Mouse (Mus musculus) embryonic facial prominence, embryonic 12.5 days (tissue): ENCODE data around the gene Ptger1. TPM values are rescaled to one million over a fixed set of nuclear protein-coding genes. Genes with fewer than 3 reads are reported as not detected.

Experiments used
- ATAC-seq: fragments of 200-750 bp; cut with Nextera tagmentation; 2 replicates; pipeline ENCODE4 v1.8.0; 2017; ENCODE audit not compliant: insufficient number of reproducible peaks, insufficient read depth, low FRiP score, low TSS enrichment
- H3K27ac ChIP-seq: fragments of 300-500 bp; sonication (generic); 2 replicates; pipeline ENCODE4 v1.5.1; 2016; ENCODE audit warnings: mild to moderate bottlenecking
- H3K27me3 ChIP-seq: fragments of 300-500 bp; sonication (generic); 2 replicates; pipeline ENCODE4 v1.6.1; 2016; ENCODE audit warnings: mild to moderate bottlenecking, moderate library complexity
- H3K36me3 ChIP-seq: fragments of 300-500 bp; sonication (generic); 2 replicates; pipeline ENCODE4 v1.6.1; 2016; ENCODE audit warnings: mild to moderate bottlenecking
- H3K4me1 ChIP-seq: fragments of 300-500 bp; sonication (generic); 2 replicates; pipeline ENCODE4 v1.6.1; 2016
- H3K4me2 ChIP-seq: fragments of 300-500 bp; sonication (generic); replicated peaks from 2 replicates; pipeline ENCODE4 v1.6.1; 2016; ENCODE audit warnings: mild to moderate bottlenecking, moderate library complexity
- H3K4me3 ChIP-seq: fragments of 300-500 bp; sonication (generic); 2 replicates; pipeline ENCODE4 v1.5.1; 2016; ENCODE audit warnings: mild to moderate bottlenecking
- H3K9ac ChIP-seq: fragments of 300-500 bp; sonication (generic); 2 replicates; pipeline ENCODE4 v1.6.1; 2016; ENCODE audit warnings: mild to moderate bottlenecking, moderate library complexity
- H3K9me3 ChIP-seq: fragments of 300-500 bp; sonication (generic); 2 replicates; pipeline ENCODE4 v1.6.1; 2016; ENCODE audit warnings: mild to moderate bottlenecking, moderate library complexity
- WGBS: fragments of 180-500 bp; shearing (Covaris S2); methylation state at CpG from one replicate; pipeline ENCODE4 v1.1.7; 2016; 5-methylcytosine and 5-hydroxymethylcytosine counted together
- polyA plus RNA-seq: library from polyadenylated mRNA; unstranded; fragments of >200 nt; fragmentation: Nextera tagmentation; extraction: Ambion mirVana; gene quantifications from 2 replicates; pipeline ENCODE4 v1.2.1, GENCODE M21; 2016

The Ptger1 gene
- polyA plus RNA-seq, 1 experiment from 2014 or later, result 1.1 TPM

GRCm38 (mm10) chr8:83660545-83660944, 5.9 kb upstream of the Ptger1 start:
- Histone ChIP-seq H3K4me1 (peaks cover 46% of the 10 kb centered on the region), H3K4me2 (peak overlapping the region; percentile 28), H3K27me3 (no peaks in the 10 kb centered on the region), H3K9me3 (no peaks in the 10 kb centered on the region), H3K36me3 (peaks cover 20% of the 10 kb centered on the region), H3K4me3 (0 out of 2 replicates have a peak overlapping the region, but pooled peaks have one; percentile 1), H3K27ac (peak overlapping the region; percentile 37; the same call in 1 of the 2 replicates), H3K9ac (no peak overlapping the region)
- 10% methylated on average over 8 of the region's 8 CpGs for WGBS
- 0 out of 2 replicates have a peak, but pooled peaks have one; percentile 7 for ATAC-seq

GRCm38 (mm10) chr8:83660995-83661680, 5.3 kb upstream of the Ptger1 start:
- Histone ChIP-seq H3K4me3 (0 out of 2 replicates have a peak overlapping the region, but pooled peaks have one; percentile 1), H3K4me1 (peaks cover 52% of the 10 kb centered on the region)
- WGBS, result 8% methylated on average over 22 of the region's 22 CpGs

GRCm38 (mm10) chr8:83662421-83662826, 4.1 kb upstream of the Ptger1 start:
- peaks cover 62% of the 10 kb centered on the region for H3K4me1 ChIP-seq
- peak overlapping the region; percentile 61 for H3K27ac ChIP-seq
- H3K9ac ChIP-seq, result no peak overlapping the region
- no peaks in the 10 kb centered on the region for H3K9me3 ChIP-seq
- no peak overlapping the region for H3K4me2 ChIP-seq
- WGBS, result 3% methylated on average over 4 of the region's 4 CpGs
- no peak for ATAC-seq
- peaks cover 5% of the 10 kb centered on the region for H3K27me3 ChIP-seq
- H3K36me3 ChIP-seq, result peaks cover 17% of the 10 kb centered on the region
- H3K4me3 ChIP-seq, result no peak overlapping the region

More at GRCm38 (mm10) chr8:83660995-83661680, 5.3 kb upstream of the Ptger1 start:
- Histone ChIP-seq H3K27me3 (no peaks in the 10 kb centered on the region), H3K9ac (no peak overlapping the region), H3K27ac (peak overlapping the region; percentile 50), H3K9me3 (no peaks in the 10 kb centered on the region), H3K4me2 (peak overlapping the region; percentile 28), H3K36me3 (peaks cover 20% of the 10 kb centered on the region)
- peak; percentile 29; the same call in 1 of the 2 replicates for ATAC-seq

GRCm38 (mm10) chr8:83664096-83664495, 2.4 kb upstream of the Ptger1 start:
- Histone ChIP-seq H3K27me3 (peaks cover 11% of the 10 kb centered on the region), H3K4me3 (no peak overlapping the region), H3K4me2 (no peak overlapping the region), H3K27ac (peak overlapping the region; percentile 83), H3K9me3 (no peaks in the 10 kb centered on the region), H3K36me3 (peaks cover 9% of the 10 kb centered on the region; the same call in 1 of the 2 replicates), H3K9ac (no peak overlapping the region), H3K4me1 (peaks cover 70% of the 10 kb centered on the region)
- ATAC-seq, result no peak
- WGBS, result 84% methylated on average over 13 of the region's 13 CpGs

GRCm38 (mm10) chr8:83664931-83665625, 1.4 kb upstream of the Ptger1 start:
- ATAC-seq, result no peak
- Histone ChIP-seq H3K36me3 (peaks cover 19% of the 10 kb centered on the region), H3K27me3 (peaks cover 11% of the 10 kb centered on the region), H3K9ac (no peak overlapping the region), H3K27ac (peak overlapping the region; percentile 83), H3K4me3 (no peak overlapping the region), H3K9me3 (no peaks in the 10 kb centered on the region), H3K4me1 (peaks cover 66% of the 10 kb centered on the region), H3K4me2 (no peak overlapping the region)
- 24% methylated on average over 2 of the region's 2 CpGs for WGBS

GRCm38 (mm10) chr8:83666866-83667234, 372 bp downstream of the Ptger1 start:
- WGBS, result 89% methylated on average over 3 of the region's 3 CpGs
- peaks cover 48% of the 10 kb centered on the region for H3K4me1 ChIP-seq
- H3K27ac ChIP-seq, result peak overlapping the region; percentile 81
- H3K27me3 ChIP-seq, result peaks cover 11% of the 10 kb centered on the region
- ATAC-seq, result no peak
- peaks cover 36% of the 10 kb centered on the region for H3K36me3 ChIP-seq
- H3K9me3 ChIP-seq, result no peaks in the 10 kb centered on the region
- peak overlapping the region; percentile 28; the same call in 1 of the 2 replicates for H3K9ac ChIP-seq
- H3K4me3 ChIP-seq, result no peak overlapping the region
- peak overlapping the region; percentile 11; the same call in 1 of the 2 replicates for H3K4me2 ChIP-seq

- Histone ChIP-seq H3K27ac (no peak overlapping the region), H3K9me3 (no peaks in the 10 kb centered on the region), H3K27me3 (peaks cover 11% of the 10 kb centered on the region), H3K36me3 (peaks cover 42% of the 10 kb centered on the region), H3K4me3 (peak overlapping the region; percentile 31; the same call in 1 of the 2 replicates), H3K4me2 (peak overlapping the region; percentile 55; the same call in 1 of the 2 replicates), H3K4me1 (peaks cover 42% of the 10 kb centered on the region), H3K9ac (no peak overlapping the region)
- no peak for ATAC-seq
- WGBS, result 85% methylated on average over 10 of the region's 10 CpGs
Measured at GRCm38 (mm10) chr8:83667526-83667925, 1.0 kb downstream of the Ptger1 start.

GRCm38 (mm10) chr8:83668010-83668916, 1.8 kb downstream of the Ptger1 start:
- Histone ChIP-seq H3K4me2 (peak overlapping the region; percentile 55), H3K4me3 (peak overlapping the region; percentile 31), H3K9me3 (no peaks in the 10 kb centered on the region), H3K9ac (peak overlapping the region; percentile 51), H3K27me3 (peaks cover 11% of the 10 kb centered on the region), H3K36me3 (peaks cover 50% of the 10 kb centered on the region), H3K4me1 (peaks cover 40% of the 10 kb centered on the region), H3K27ac (no peak overlapping the region)
- 27% methylated on average over 80 of the region's 80 CpGs for WGBS
- 0 out of 2 replicates have a peak, but pooled peaks have one; percentile 32 for ATAC-seq

- no peak overlapping the region for H3K4me2 ChIP-seq
- H3K4me1 ChIP-seq, result peaks cover 40% of the 10 kb centered on the region
- H3K27me3 ChIP-seq, result peaks cover 11% of the 10 kb centered on the region
- H3K27ac ChIP-seq, result no peak overlapping the region
- H3K4me3 ChIP-seq, result peak overlapping the region; percentile 31; the same call in 1 of the 2 replicates
- peaks cover 52% of the 10 kb centered on the region for H3K36me3 ChIP-seq
- 70% methylated on average over 16 of the region's 16 CpGs for WGBS
- no peak for ATAC-seq
- no peaks in the 10 kb centered on the region for H3K9me3 ChIP-seq
- no peak overlapping the region for H3K9ac ChIP-seq
Measured at GRCm38 (mm10) chr8:83669013-83669412, 2.5 kb downstream of the Ptger1 start.

GRCm38 (mm10) chr8:83672936-83673335, 6.5 kb downstream of the Ptger1 start:
- no peak overlapping the region for H3K4me2 ChIP-seq
- peaks cover 62% of the 10 kb centered on the region for H3K36me3 ChIP-seq
- no peak overlapping the region for H3K27ac ChIP-seq

GRCm38 (mm10) chr8:83674497-83674896, 8.0 kb downstream of the Ptger1 start:
- H3K27me3 ChIP-seq, result no peaks in the 10 kb centered on the region

More at GRCm38 (mm10) chr8:83672936-83673335, 6.5 kb downstream of the Ptger1 start:
- 52% methylated on average over 5 of the region's 5 CpGs for WGBS
- Histone ChIP-seq H3K4me3 (no peak overlapping the region), H3K9me3 (no peaks in the 10 kb centered on the region), H3K4me1 (peaks cover 4% of the 10 kb centered on the region), H3K27me3 (peaks cover under 1% of the 10 kb centered on the region), H3K9ac (no peak overlapping the region)
- no peak for ATAC-seq

More at GRCm38 (mm10) chr8:83674497-83674896, 8.0 kb downstream of the Ptger1 start:
- H3K4me1 ChIP-seq, result no peaks in the 10 kb centered on the region; the same call in 1 of the 2 replicates
- H3K4me3 ChIP-seq, result no peak overlapping the region
- no peak for ATAC-seq
- peaks cover 72% of the 10 kb centered on the region for H3K36me3 ChIP-seq
- H3K9me3 ChIP-seq, result no peaks in the 10 kb centered on the region
- no peak overlapping the region for H3K4me2 ChIP-seq
- H3K9ac ChIP-seq, result no peak overlapping the region
- 90% methylated on average over 5 of the region's 5 CpGs for WGBS
- no peak overlapping the region for H3K27ac ChIP-seq
